Mouse (Mus musculus) retina, embryonic 14.5 days (tissue): ENCODE results near the gene St6gal1.
A peak's percentile ranks its signal among the peaks of the same experiment; 100 is the strongest.
"Not testable (repeated sequence)": the region's sequence is repeated elsewhere in the genome, so short reads cannot be mapped to it uniquely, and the experiment has no call there.

Source experiments
- DNase-seq: peaks from one replicate; pipeline ENCODE4 v3.0.0-alpha.2; 2015; ENCODE audit warnings: low spot score

Gene St6gal1

GRCm38 (mm10) chr16:23224671-23225068 is at the start of gene St6gal1:
Gene St6gal1, plus strand, starts transcription at chr16:23224740.
- DNase-seq: peak; percentile 86

- DNase-seq: no peak
Observed at GRCm38 (mm10) chr16:23174855-23175254, 49.7 kb upstream of the St6gal1 start.

GRCm38 (mm10) chr16:23175956-23176355 is 48.6 kb upstream of the St6gal1 start:
- no peak for DNase-seq

- DNase-seq: no peak
Observed at GRCm38 (mm10) chr16:23177856-23178255, 46.7 kb upstream of the St6gal1 start.

- no peak for DNase-seq
Observed at GRCm38 (mm10) chr16:23178796-23179195, 45.7 kb upstream of the St6gal1 start.

- not testable (repeated sequence) for DNase-seq
Observed at GRCm38 (mm10) chr16:23179436-23179835, 45.1 kb upstream of the St6gal1 start.

- no peak for DNase-seq
Observed at GRCm38 (mm10) chr16:23181054-23181453, 43.5 kb upstream of the St6gal1 start.

GRCm38 (mm10) chr16:23181487-23181886 is 43.1 kb upstream of the St6gal1 start:
- DNase-seq: no peak

GRCm38 (mm10) chr16:23181942-23182597 is 42.5 kb upstream of the St6gal1 start:
- no peak for DNase-seq

GRCm38 (mm10) chr16:23185824-23186223 is 38.7 kb upstream of the St6gal1 start:
- DNase-seq: no peak

GRCm38 (mm10) chr16:23186418-23186817 is 38.1 kb upstream of the St6gal1 start:
- DNase-seq: no peak

- DNase-seq: no peak
Observed at GRCm38 (mm10) chr16:23187983-23188382, 36.6 kb upstream of the St6gal1 start.

GRCm38 (mm10) chr16:23189612-23190011 is 34.9 kb upstream of the St6gal1 start:
- no peak for DNase-seq

- DNase-seq: no peak
Observed at GRCm38 (mm10) chr16:23191560-23192242, 32.8 kb upstream of the St6gal1 start.

GRCm38 (mm10) chr16:23195618-23196017 is 28.9 kb upstream of the St6gal1 start:
- DNase-seq: no peak

GRCm38 (mm10) chr16:23196296-23196695 is 28.2 kb upstream of the St6gal1 start:
- no peak for DNase-seq

- no peak for DNase-seq
Observed at GRCm38 (mm10) chr16:23196791-23197190, 27.7 kb upstream of the St6gal1 start.

- DNase-seq: no peak
Observed at GRCm38 (mm10) chr16:23201498-23201897, 23.0 kb upstream of the St6gal1 start.

- no peak for DNase-seq
Observed at GRCm38 (mm10) chr16:23214314-23214713, 10.2 kb upstream of the St6gal1 start.

- peak; percentile 32 for DNase-seq
Observed at GRCm38 (mm10) chr16:23215241-23215900, 9.2 kb upstream of the St6gal1 start.

GRCm38 (mm10) chr16:23216366-23216765 is 8.2 kb upstream of the St6gal1 start:
- no peak for DNase-seq

GRCm38 (mm10) chr16:23218313-23218712 is 6.2 kb upstream of the St6gal1 start:
- no peak for DNase-seq
